Mouse (Mus musculus) megakaryocyte progenitor cell, adult 5-6 weeks (primary cell): ENCODE results near the gene Cpm. TPM values are rescaled to one million over a fixed set of nuclear protein-coding genes. Genes with fewer than 3 reads are reported as not detected.

Source experiments
- ATAC-seq: replicated peaks from 2 replicates; pipeline ENCODE4 v1.8.0; 2016; ENCODE audit warnings: mild to moderate bottlenecking, moderate TSS enrichment, inconsistent platforms; ENCODE audit not compliant: poor library complexity
- total RNA-seq, 2 experiments: library from RNA; stranded (forward) in 1 of 2; stranded (reverse) in 1 of 2; fragments of 157-497, 149-512 nt in 1 of 2; fragments of 200-1000 nt in 1 of 2; gene quantifications; 2 replicates each; pipeline versions ENCODE4 v1.2.3 to v1.2.4; 2015 to 2017

The Cpm gene
- total RNA-seq, 2 experiments from 2014 or later: 0.17 TPM; not detected in 1

DNA sequence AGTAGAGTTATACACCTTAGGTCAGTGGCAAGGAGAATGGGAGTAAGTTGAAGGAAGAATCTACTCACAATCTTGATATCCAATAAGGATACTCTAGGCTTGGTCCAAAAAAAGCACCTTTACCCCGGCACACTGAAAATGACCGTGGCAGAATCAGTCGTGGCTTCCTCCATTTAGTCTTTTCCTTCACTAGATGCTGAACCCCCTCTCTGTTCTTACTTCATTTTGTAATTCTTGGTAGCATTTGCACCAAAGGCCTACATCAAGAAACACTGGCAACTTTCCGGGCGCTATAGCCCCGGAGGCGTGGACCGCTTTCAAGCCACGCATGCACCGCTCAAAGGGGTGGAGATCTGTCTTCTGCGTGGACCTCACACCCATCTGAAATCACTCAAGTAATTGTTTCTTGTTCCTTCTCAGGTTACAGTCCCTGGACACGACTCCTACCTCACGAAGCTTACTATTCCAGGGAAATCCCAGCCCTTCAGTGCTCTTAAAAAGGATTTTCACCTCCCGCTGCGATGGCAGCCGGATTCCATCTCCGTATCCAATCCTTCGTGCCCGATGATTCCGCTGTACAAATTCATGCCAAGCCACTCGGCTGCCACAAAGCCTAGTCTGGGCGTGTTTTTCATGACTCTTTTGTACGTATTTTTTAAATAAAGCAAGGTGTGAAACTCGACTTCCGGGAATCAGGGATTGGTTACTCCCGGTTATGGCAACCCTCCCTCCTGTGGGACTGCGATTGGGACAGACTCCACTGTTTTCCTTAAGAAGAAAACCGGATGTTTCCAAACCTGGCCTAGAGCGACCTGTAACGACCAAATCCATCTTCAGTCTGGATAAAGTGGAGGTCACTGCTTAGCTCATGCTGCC lies 53.8 kb downstream of the Cpm start:
- no peak for ATAC-seq

DNA sequence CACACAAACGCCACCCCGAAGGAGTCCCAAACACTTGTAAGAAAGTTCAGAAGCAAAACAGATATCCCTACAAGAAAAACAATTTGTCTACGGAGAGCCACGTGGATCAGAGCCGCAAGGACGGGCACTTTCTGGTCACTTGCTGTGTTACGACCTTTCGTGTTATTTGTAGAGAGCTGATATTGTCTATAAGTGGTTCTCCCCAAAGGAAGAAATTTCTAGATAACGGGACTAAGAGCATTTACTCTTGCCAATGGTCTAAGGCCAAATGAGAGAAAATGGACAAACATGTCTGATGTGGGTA lies 54.4 kb downstream of the Cpm start:
- no peak for ATAC-seq

DNA sequence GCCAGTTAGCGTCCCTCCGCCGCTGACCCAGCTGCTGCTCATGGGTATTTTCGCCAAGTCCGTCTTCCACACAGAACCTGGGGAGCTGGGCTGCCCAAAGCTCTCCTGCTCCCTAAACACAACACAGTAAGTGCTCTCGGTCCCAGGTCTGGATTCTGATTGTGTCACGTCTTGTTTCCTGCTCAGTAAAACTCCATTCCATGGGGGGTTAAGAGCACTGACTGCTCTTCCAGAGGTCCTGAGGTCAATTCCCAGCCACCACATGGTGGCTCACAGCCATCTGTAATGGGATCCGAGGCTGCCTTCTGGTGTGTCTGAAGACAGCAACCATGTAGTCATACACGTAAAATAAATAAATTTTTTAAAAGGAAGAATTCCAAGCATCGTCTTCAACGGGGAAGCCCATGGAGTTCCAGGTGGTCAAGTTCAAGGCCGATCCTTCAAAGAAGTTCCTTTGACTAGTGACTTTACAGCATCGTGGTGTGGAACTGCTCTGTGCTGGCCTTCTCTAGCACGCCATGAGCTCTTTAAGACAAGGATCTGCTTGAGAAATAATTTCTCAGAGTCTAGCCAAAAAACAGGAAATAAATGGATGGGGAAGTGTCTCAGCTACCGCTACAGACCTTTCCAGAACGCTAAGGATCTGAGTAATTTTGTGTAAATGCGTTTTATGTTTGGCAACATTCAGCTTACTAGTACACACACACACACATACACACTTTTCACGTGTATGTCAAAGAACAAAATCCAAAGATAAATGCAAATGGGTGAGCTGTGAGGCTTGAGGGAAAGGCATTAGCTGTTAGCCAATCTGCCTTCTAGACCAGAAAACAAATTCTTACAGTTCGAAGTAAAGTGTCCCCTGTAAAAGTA lies 55.2 kb downstream of the Cpm start:
- ATAC-seq: peak; percentile 62

DNA sequence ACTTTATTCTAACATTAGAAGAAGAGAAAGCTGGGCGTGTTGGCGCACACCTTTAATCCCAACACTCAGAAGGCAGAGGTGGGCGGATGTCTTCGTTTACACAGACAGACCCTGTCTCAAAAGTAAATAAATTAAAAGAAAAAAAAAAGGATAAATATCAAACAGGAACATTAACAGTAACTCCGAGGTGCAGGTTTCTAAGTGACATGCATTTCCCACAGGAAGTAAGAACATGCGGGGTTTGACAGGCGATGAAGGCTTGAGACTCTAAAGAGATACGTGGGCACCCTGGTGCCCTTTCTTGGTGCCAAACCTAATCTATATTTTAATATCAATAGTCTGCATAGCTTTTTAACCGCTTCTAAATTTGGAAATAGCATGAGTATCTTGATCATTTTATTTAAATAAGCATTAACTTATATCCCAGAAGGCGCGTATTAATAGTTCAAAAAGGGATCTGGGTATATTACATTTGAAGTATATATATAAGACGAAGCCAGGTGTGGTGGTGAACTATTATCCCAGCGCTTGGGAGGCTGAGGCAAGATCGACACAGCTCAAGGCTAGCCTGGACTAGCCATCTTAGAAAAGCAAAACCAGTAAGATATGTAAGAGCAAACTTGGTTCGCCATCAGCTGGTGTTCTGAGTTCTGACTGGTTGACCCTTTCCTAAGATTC lies 56.0 kb downstream of the Cpm start:
- no peak for ATAC-seq

DNA sequence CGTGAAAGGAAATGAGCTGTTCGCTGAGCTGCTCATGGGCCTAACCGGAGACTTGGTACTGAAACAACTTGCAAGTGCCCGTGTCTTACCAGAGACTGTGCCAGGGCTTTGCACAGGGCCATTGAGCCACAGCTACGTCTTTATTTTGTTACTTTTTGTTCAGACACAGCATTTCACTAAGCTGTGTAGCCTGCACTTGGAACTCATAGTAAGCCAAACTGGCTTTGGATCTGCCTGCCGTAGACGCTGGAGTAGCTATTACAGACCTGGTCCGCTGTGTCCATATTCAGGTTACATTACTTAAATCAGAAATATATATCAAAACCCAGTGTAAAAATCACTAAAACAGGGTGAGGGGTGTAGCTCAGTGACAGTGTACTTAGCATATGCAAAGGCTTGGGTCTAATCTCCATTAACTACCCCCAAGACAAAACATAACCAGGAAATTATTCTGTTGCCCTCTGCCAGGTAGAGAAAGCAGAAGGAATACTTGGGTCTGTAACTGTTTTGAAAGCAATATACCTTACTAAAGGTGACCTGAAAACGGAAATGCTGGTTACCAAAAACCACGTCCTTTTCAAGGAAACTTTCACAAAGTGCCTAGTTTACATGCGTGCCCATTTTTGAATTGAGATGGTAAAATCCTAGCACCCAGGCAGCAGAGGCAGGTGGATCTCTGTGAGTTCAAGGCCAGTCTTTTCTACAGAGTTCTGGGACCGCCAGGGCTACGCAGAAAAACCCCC lies 56.7 kb downstream of the Cpm start:
- no peak for ATAC-seq

DNA sequence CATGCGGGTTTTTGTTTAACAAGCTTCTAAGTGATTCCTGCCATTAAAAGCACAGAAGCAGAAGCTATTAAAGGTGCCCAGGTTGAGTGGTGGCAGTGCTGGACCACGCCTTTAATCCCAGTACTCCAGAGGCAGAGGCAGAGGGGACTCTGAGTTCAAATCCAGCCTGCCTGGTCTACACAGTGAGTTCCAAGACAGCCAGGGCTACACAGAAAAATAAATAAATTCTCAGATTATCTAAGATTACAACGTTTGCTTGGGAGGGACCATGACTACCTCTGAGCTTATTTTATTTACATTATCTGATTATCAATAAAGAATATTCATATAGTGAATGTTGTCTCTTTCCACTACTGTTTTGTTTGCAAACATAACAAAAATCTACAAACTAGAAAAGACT lies 57.7 kb downstream of the Cpm start:
- no peak for ATAC-seq

DNA sequence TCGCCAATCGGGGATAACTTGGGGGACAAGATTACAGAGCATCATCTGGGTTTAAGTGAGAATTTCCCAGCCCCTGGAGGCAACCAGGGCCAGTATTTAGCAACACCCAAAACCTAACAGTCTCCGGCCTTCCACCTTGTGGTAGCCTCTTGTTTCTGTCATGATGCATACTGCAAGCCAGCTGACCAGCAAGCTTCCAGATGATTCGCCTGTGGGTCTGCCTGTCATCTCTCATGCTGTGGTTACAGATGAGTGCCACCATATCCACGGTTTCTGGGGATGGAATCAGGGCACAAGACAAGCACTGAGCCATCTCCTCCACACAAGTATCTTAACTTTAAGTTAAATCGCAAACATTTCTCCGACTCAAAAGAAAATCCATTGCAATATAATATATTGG lies 58.3 kb downstream of the Cpm start:
- no peak for ATAC-seq

DNA sequence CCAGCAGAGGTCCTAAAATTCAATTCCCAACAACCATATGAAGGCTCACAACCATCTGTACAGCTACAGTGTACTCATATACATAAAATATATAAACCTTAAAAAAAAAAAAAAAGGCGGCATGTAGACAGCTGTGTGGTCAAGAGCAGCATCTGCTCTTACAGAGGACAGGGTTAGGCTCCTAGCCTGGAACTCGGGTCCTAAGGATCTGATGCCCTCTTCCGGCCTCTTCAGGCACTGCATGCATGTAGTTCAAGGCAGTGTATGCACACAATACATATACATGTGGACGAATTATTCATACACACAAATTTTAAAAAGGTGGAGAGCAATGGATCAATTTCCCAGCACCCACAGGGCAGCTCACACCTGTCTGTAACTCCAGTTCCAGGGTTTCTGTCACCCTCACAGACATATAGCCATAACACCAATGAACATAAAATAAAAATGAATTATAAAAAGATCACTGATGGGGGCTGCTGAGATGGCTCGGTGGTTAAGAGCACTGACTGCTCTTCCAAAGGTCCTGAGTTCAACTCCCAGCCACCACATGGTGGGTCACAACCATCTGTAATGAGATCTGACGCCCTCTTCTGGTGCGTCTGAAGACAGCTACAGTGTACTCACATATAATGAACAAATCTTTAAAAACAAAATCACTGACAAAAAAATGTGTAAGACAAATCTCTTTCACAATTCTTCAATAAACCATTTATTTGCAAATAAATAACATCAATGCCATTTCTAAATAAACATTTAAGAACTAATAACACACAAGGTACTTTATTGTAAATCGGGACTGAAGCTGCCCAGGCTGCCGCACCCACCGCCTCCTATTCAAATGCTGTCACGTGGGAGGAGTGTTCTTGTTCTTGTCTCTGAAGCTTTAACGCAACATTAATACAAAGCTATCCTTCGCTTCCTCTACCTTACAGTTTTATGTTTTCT lies 59.2 kb downstream of the Cpm start:
- peak; percentile 78 for ATAC-seq

DNA sequence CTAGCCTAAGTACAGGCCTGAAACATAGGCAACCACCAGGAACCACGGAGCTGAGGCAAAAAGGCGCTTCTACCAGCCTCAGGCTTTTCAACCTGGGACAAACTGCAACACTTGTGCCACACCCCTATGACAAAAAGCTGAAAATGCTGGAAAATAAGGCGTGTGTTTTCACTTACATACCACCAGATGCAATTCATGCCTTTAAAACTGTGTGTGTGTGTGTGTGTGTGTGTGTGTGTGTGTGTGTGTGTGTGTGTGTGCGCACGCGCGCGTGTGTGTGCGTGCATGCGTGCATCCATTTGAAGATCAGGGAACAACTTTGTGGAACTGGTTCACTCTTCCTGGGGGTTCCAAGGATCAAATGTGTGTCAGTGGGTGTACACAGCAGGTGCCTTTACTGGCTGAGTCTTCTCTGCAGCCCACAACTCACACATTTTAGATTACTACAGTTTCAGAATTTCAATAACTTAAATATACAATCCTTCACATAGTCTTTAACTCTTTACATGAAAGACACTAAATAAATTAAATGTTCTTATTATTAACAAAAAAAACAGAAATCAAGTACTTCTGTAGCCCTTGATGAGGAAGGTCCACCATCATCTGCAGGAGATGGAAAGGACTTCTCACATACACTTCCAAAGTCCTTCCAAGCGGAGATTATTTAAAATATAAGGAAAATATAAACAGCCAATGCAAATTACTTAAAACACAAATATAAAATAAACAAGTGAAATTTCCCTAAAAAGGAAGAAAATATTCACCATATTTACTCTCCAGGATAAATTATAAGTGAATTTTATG lies 60.2 kb downstream of the Cpm start:
- no peak for ATAC-seq

DNA sequence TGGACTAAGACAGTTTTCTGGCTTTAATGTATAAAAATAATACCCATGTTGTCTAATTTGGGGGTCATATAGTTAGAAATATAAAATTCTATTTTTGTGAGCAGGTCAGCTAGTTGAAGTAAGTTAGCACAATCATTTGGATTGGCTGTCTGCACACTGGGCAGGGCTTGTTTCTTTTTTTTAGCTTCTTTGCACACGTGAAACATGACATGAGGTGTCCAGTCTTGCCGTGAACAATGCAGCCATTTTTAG lies 60.7 kb downstream of the Cpm start:
- ATAC-seq: no peak

DNA sequence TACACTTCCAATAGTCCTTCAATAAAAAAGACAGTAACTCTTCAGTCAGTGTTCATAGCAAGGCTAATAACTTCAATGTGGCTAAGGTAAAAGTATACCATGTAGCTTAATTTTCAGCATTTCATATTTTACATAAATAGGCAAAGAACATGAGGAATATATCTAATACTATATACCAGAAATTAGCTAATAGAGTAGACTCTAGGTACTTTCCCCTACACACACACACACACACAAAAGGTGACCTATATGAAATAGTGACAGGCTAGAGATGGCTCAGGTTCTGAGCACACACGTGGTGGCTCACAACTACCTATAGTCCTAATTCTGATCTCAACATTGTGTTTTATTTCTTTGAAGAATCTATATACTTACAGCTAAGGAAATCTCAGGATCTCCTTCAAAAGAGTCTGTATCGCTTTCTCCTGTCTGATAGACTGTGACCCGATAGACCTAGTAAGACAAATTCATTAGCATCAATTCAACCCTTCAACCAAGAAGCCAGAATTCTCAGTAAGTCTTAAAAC lies 61.5 kb downstream of the Cpm start:
- no peak for ATAC-seq

DNA sequence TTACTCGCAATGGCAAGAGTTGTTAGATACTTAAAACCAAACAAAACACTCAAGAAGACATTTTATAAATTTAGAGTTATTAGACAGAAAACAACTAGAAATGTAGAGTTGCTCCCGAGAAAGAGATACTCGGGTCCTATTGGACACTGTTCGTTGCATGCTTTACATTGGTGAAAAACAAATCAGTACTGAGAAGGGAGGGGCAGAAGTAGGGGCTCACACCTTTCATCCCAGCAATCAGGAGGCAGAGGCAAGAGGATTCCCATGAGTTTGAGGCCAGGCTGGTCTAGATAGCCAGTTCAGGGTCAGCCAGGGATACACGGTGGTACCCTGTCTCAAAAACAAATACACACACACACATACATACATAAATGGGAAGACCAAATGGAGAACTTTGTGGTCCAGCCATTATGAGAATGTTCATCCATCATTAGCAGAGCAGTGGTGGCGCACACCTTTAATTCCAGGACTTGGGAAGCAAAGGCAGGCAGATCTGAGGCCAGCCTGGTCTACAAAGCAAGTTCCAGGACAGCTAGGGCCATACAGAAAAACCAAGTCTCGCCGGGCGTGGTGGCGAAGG lies 62.2 kb downstream of the Cpm start:
- no peak for ATAC-seq

DNA sequence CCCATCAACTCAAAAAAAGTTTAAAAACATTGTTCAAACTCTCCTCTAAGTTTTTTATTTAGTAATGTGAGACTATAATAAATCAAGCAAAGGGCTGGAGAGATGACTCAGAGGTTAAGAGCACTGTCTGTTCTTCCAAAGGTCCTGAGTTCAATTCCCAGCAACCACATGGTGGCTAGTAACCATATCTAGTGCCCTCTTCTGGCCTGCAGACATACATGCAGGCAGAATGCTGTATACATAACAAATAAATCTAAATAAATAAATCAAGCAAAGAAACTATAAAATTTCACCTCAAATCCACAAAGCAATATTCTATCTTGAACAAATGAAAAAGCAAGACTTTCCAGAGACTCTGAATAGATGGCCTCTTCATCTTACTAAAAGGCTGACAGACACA lies 62.9 kb downstream of the Cpm start:
- no peak for ATAC-seq

DNA sequence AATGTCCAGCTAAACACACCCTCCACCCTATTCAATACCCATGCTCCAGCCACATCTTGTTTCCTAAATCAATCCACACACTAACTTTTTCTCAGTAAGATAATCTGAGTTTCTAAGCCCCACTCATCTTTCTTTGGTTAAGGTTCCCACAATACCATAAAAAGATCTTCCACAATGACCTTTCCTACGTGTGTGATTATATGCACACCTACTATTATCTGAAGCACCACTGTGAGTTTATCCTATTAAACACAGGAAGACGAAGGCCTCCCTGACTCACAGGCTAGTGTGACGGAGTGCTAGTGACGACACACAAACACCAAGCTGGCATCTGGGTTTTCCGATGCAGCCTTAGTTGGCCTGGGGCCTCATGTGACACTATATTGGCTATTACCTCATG lies 63.7 kb downstream of the Cpm start:
- ATAC-seq: no peak

DNA sequence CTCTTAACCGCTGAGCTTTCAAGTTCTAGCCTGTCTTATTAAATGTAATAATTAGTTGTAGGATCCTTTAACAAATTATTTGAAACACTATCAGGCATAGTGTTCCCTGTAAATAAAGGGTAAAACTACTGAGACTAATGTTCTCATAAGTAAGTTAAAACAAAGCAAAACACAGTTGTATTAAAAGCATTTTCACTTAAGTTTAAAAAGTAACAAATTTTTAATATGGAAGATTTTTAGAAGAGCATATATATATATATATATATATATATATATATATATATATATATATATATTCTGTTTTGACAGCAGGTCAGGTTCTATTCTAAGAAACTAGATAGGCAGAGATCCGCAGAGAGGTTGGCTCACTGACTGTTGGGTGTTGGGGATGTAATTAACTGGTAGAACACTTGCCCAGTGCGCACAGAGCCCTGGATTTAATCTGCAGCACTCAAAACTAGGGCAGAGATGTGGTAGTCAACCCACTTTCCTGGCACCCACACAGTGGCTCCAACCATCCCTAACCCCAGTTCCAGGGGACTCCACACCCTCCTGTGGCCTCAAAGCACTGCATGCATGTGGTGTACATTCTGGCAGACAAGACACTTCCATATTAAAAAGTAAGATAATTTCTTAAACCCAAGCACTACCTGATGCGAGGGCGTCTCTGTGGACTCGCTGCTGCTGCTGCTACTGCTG lies 65.1 kb downstream of the Cpm start:
- no peak for ATAC-seq

DNA sequence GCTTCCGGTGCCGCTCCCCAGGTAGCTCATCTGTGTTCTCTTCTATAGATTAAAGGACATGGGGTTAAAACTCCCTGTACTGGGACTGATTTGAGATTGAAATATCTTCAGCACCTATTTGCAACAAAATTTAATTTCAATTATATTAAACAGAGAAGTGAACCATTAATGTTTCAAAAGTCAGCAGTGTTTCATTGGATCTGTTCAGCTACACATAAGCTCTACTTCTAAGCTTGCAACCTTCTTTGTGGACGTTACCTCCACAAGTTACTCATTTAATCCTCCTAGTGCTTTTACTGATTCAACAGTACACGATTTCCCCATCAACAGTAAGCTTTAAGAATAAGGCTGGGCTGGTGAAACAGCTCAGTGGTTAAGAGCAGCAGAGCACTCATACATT lies 65.7 kb downstream of the Cpm start:
- ATAC-seq: no peak

DNA sequence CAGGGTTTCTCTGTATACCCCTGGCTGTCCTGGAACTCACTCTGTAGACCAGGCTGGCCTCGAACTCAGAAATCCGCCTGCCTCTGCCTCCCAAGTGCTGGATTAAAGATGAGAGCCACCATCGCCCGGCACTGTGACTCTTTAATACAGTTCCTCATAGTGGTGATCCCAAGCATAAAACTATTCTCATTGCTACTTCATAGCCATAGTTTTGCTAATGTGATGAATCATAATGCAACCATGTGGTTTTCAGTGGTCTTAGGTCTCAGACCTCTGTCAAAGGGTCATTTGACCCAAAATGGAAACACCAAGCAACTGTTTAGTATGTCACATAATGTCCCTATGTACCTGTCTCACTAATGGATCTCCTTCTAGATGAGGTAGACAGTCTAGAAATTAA lies 66.3 kb downstream of the Cpm start:
- no peak for ATAC-seq
